Mouse (Mus musculus) telencephalon, adult 2 months (tissue): ENCODE measurements around the gene Gpx4.
"Not testable (repeated sequence)": the region's sequence is repeated elsewhere in the genome, so short reads cannot be mapped to it uniquely, and the experiment has no call there.

Source experiments
- DNase-seq: peaks from one replicate; pipeline ENCODE4 v3.0.0-alpha.2; 2011; ENCODE audit warnings: low read depth, low spot score

Gene Gpx4

DNA sequence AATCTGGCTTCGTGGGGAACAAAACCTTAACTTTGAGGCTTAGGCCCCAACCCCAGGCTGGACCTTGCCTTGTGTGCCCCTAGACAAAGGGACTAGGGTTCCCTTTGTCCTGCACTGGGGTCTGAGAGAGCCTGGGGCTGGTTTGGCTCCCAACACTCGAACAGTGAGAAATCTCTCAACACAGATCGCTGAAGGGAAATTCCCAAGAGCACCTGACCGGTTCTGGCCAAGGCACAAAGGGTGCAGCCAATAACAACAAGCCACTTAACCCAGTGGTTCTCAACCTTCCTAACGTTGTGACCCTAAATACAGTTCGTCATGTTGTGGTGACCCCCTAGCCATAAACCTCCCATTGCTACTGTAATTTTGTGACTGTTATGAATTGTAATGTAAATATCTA, 3.3 kb downstream of the Gpx4 start:
- DNase-seq = no peak

DNA sequence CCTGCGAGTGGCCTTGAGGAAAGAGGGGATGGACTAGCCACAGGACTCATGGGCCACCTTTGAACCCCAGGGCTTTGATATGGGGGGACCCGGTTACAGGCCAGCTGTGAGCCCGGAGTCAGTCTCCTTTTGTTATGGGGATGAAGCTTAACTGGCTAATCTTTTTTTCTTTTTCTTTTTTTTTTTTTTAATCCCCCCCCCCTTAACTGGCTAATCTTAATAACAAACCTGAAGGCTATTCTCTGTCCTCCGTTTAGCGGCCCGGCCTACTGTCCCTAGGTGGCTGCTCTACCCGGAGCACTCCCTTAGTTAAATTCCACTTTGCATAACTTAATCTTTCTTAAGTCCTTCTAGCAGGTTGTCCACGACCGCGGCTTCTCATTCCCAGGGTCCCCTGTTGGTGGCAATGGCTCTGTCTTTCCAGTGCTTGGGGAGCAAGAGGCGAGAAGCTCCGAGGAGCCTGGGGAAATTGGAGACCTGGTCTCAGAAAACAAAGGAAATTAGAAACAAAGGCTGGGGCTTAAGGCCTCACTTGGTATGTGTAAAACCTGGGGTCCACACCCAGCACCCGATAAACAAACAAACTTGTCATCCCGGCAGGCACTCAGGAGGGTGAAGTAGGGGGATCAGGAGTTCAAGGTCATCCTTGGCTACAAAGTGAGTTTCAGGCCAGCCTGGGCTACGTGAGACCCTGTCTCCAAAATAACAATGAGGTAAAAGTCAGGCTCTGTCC, 4.1 kb downstream of the Gpx4 start:
- no peak for DNase-seq

DNA sequence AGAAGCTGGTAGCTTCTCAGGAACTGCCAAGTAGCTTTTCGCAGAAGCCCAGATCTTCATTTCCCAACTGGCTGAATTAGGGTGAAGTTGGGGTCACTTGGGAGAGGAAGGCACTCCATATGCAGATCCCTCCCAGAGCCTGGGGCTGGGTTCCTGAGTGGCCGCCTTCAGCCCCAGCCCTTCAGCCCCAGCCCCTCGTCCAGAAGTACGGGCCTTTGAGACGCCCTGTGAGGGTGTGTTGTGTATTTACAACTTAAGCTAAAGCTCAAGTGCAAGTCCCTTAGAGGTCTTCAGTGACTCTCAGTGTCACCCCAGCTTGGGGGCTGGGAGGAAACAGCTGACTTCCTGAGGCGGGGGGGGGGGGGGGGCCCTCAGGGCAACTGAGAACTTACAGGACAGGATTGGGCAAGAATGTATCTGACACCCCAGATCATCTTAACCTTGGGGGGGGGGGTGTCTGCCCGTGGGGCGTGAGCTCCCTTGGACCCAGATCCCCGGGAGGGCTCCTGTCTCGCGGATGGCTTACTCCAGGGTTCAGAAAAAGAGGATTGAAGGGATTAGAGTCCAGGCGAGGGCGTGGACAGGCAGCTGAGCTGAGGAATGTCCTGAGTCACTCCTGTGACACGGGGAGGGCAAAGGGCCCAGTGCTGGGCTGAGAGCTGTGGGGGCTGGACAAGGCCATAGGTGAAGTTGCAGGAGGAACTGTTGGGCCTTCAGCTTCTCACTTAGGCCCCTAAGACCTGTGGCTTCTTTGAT, 4.8 kb downstream of the Gpx4 start:
- DNase-seq = no peak

- no peak for DNase-seq
These were observed 5.4 kb downstream of the Gpx4 start for GRCm38 (mm10) chr10:80052374-80052764.

GRCm38 (mm10) chr10:80053259-80053780, 6.4 kb downstream of the Gpx4 start:
- DNase-seq = peak; percentile 98

DNA sequence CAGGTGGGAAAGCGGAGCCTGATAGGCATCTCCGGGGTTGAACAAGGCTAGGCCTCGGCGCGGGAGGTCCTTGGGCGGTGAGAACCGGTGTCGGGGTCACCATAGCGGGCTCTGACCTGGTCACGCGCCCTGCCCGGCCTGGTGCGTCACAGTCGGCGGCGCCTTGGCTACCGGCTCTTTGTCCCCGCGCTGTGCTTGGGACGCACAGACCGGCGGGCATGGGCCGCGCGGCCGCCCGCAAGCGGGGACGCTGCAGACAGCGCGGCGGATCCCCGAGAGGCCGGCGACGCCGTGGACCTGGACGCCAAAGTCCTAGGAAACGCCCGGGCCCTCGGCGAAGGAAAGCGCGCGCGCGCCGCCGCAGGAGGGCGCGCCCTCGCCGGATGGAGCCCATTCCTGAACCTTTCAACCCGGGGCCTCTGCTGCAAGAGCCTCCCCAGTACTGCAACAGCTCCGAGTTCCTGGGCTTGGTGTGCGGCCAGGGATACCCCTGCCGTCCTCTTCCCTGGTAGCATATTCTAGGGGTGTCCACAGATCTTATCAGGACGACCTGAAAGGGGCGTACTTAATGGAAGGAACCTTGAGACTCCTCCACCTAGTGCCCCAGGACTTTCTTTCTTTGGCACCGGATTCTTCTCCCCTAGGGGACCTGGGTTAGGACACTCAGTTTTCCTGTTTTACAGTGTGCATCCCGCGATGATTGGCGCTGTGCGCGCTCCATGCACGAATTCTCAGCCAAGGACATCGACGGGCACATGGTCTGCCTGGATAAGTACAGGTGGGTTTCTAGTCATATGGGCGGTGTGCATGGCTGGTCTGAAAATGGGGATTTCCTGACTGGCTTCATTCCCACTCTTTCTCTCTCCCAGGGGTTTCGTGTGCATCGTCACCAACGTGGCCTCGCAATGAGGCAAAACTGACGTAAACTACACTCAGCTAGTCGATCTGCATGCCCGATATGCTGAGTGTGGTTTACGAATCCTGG, 7.2 kb downstream of the Gpx4 start:
- no peak for DNase-seq

GRCm38 (mm10) chr10:80054911-80055310, 7.9 kb downstream of the Gpx4 start:
- not testable (repeated sequence) for DNase-seq

DNA sequence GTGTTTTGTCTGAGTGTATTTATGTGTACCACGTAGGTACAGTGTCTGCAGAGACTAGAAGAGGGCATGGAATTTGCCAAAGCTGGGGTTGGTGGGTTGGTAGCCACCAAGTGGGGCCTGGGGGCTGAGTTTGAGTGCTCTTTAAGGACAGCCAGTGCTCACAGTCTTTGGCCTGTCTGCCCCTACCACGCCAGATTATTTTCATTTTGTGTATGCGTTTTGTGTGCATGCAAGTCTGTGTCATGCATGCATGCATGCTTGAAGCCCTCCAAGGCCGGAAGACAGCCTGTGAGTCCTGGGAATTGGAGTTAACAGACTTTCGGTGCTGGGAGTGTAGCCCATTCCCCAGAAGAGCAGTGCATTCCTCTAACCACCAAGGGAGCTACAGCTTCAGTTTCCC, 8.4 kb downstream of the Gpx4 start:
- DNase-seq = no peak

- no peak for DNase-seq
These were observed 8.9 kb downstream of the Gpx4 start for GRCm38 (mm10) chr10:80055891-80056290.

GRCm38 (mm10) chr10:80056506-80056905, 9.5 kb downstream of the Gpx4 start:
- no peak for DNase-seq

DNA sequence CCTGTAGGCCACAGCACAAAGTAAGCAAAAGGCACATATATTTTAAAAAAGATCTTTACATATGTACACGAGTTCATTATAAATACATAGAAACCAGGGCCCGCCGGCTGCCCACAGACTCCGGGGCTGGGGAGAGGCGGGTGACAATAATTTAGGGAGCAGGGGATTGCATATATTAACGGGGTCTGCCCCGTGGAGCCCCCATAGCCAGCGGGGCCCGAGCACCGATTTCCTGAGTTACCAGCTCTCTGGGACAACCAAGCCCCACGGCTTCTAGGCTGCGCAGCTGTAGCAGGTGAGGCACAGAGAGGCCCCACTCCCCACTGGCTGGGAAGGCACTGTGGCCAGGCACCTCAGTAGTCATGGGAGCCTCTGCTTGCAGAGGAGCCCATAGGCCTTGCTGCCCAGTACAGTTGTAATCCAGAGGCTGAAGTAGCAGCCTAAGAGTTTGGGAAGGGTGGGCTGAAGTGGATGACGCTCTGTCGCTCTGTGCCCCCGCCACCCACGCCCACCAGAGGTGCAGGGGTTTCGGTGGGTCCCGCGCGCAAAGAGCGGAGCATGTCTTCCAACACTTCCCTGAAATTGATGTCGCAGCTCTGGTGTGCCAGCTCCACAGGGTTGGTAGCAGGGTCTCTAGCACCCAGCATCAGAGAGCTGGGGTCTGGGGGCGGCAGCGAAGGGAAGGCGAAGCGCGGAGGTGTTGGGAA, 10.2 kb downstream of the Gpx4 start:
- no peak for DNase-seq

- DNase-seq = no peak
These were observed 10.8 kb downstream of the Gpx4 start for GRCm38 (mm10) chr10:80057683-80058326.

DNA sequence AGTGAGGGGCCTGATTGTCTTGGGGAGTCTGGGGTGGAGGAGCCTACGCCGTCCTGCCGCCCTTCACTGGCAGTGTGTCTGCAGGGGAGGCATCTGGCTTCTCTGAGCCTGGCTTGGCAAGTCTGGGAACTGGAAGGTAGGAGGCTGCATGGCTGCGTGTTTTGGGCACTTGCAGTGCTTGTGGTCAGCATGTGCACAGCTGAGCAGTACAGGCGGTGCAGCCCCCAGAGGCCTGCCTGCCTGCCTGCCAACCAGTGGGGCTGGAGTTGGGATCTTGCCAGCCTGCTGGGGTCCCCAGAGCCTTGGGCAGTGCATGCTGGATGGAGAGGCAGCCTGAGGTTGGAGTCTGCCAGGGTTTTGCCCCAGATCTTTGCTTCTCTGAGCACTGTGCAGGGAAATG, 16.1 kb downstream of the Gpx4 start:
- no peak for DNase-seq

- DNase-seq = no peak
These were observed 17.1 kb downstream of the Gpx4 start for GRCm38 (mm10) chr10:80063877-80064650.

GRCm38 (mm10) chr10:80069251-80069650, 22.3 kb downstream of the Gpx4 start:
- DNase-seq = no peak

DNA sequence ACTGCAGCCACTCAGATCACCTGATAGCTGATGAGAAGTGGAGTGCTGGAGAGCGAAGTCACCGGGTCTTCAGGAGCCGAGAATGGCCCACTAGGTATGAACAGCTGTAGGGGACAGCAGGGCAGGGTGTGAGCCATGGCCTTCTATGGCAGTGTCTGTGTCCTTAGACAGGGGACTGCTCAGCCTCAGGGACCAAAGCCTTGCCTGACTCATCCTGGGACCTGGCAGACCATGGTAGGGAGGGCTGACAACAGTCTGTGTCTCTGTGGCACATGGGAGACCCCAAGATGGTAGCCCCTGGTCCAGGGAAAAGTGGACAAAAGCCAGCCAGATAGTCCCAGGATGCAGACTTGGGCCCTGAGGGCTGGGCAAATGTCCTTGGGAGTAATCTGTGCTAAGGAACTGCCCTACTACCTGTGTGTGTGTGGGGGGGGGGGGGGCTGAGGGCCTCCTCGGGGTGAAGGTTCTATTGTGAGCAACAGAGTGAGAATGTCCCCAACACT, 23.0 kb downstream of the Gpx4 start:
- no peak for DNase-seq

DNA sequence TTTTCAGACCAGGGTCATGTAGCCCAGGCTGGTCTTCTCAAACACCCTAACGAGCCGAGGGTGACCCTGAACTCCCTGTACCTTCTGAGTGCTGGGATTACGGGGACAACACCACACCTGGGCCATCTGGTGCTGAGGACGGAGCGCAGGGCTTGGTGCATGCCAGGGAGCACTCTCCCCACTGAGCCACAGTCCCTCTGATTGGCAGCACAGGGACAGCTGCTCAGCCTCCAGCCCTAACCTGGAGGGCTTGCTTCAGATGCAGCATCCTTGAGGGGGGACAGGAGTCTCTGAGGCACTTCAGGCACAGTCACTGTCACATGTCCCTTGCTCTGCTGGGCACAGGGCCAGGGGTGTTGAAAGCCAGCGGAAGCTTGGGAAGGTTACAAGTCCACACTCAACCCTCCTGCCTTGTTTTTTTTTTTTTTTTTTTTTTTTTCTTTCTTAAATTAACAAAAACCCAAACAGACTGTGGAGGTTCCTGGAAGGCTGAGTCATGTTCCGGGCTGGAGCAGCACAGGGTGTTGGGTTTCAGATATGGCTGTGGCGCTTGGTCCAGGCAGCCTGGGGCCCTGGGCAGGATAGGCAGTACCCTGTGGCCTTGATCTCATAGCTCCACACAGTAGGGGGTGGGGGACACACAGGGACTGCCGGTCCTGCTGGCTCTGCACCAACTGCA, 24.0 kb downstream of the Gpx4 start:
- DNase-seq = peak; percentile 40

- no peak for DNase-seq
These were observed 24.5 kb downstream of the Gpx4 start for GRCm38 (mm10) chr10:80071516-80071900.
